Mouse (Mus musculus) bone marrow, adult 2 months (tissue): ENCODE results near the gene Uqcr10.

Experiments used
- CTCF ChIP-seq: fragments of 200-500 bp; IDR thresholded peaks from 2 replicates; pipeline ENCODE4 v1.5.1; 2011; ENCODE audit warnings: low read length, control low read depth; ENCODE audit not compliant: control insufficient read depth, insufficient read depth
- POLR2A ChIP-seq: fragments of 200-500 bp; IDR thresholded peaks from 2 replicates; pipeline ENCODE4 v1.6.1; 2011; ENCODE audit warnings: low read depth, mild to moderate bottlenecking, control low read depth, low read length, borderline replicate concordance; ENCODE audit not compliant: control insufficient read depth

GRCm38 (mm10) chr11:4690353-4690752 is 13.8 kb downstream of the Uqcr10 start:
- TF ChIP-seq CTCF (no peak), POLR2A (no peak)
